Mouse (Mus musculus) ES-E14 (cell line): ENCODE measurements around the gene Ccdc157. TPM values are rescaled to one million over a fixed set of nuclear protein-coding genes. Genes with fewer than 3 reads are reported as not detected.

ENCODE experiments used
- DNase-seq: peaks from one replicate; pipeline ENCODE4 v3.0.0-alpha.2; 2013; ENCODE audit warnings: low read depth, low spot score
- H3K27ac ChIP-seq: 2 replicates; pipeline ENCODE4 v1.5.1; 2012; ENCODE audit warnings: low read depth, mild to moderate bottlenecking, low read length, moderate library complexity, mixed read lengths; ENCODE audit not compliant: poor library complexity, insufficient read depth, severe bottlenecking
- H3K36me3 ChIP-seq: 2 replicates; pipeline ENCODE4 v1.6.1; 2012; ENCODE audit warnings: mild to moderate bottlenecking, low read length, moderate library complexity, mixed read lengths; ENCODE audit not compliant: control insufficient read depth, poor library complexity, insufficient read depth, severe bottlenecking
- H3K4me1 ChIP-seq, 2 experiments: fragments of 150-350 bp in 1 of 2; sonication (generic) in 1 of 2; 2 replicates each; pipeline ENCODE4 v1.6.1; 2012; ENCODE audit warnings: low read length in 2 of 2, mild to moderate bottlenecking in 1 of 2, mixed read lengths in 1 of 2; ENCODE audit not compliant: control insufficient read depth in 2 of 2, insufficient read depth in 2 of 2, poor library complexity in 1 of 2
- H3K4me3 ChIP-seq, 2 experiments: fragments of 150-350 bp in 1 of 2; sonication (generic) in 1 of 2; 2 replicates each; pipeline ENCODE4 v1.5.1; 2012; ENCODE audit warnings: low read length in 2 of 2, low read depth in 1 of 2, mild to moderate bottlenecking in 1 of 2, mixed read lengths in 1 of 2; ENCODE audit not compliant: insufficient read depth in 1 of 2, poor library complexity in 1 of 2, severe bottlenecking in 1 of 2
- H3K9ac ChIP-seq: 2 replicates; pipeline ENCODE4 v1.6.1; 2012; ENCODE audit warnings: low read depth, mild to moderate bottlenecking, low read length, mixed read lengths; ENCODE audit not compliant: poor library complexity, insufficient read depth, severe bottlenecking
- H3K9me3 ChIP-seq: fragments of 150-350 bp; sonication (generic); 2 replicates; pipeline ENCODE4 v1.6.1; 2012; ENCODE audit warnings: low read depth, mild to moderate bottlenecking, low read length; ENCODE audit not compliant: control insufficient read depth, insufficient read depth
- CHD2 ChIP-seq: IDR thresholded peaks from 2 replicates; pipeline ENCODE4 v1.6.1; 2014; ENCODE audit warnings: mild to moderate bottlenecking, low read depth, low read length, inconsistent platforms
- HCFC1 ChIP-seq: IDR thresholded peaks from 2 replicates; pipeline ENCODE4 v1.6.1; 2012; ENCODE audit warnings: low read length, inconsistent platforms, borderline replicate concordance; ENCODE audit not compliant: insufficient read depth
- MAFK ChIP-seq: IDR thresholded peaks from 2 replicates; pipeline ENCODE4 v1.6.1; 2014; ENCODE audit warnings: mild to moderate bottlenecking, low read depth, low read length, inconsistent platforms; ENCODE audit not compliant: insufficient read depth
- ZC3H11A ChIP-seq: IDR thresholded peaks from 2 replicates; pipeline ENCODE4 v1.6.1; 2012; ENCODE audit warnings: low read depth, mild to moderate bottlenecking, inconsistent platforms, low read length, borderline replicate concordance
- ZNF384 ChIP-seq: IDR thresholded peaks from 2 replicates; pipeline ENCODE4 v1.6.1; 2012; ENCODE audit warnings: low read depth, low read length, inconsistent platforms
- in situ Hi-C, 2 experiments: fragments of 600-800 bp; cut with MboI; formaldehyde crosslinking; loops; one replicate each; pipeline ENCODE4 v1.15.1; 2025; ENCODE audit warnings: low sequenced_read_pairs in 2 of 2, inconsistent platforms in 1 of 2; ENCODE audit not compliant: unreplicated experiment in 2 of 2
- total RNA-seq: library from RNA; depleted of rRNA; stranded (reverse); fragments of 300-350 nt; gene quantifications from 2 replicates; pipeline ENCODE4 v1.2.3, GENCODE M21; 2012; rRNA removed

Ccdc157 gene
- total RNA-seq, 1 experiment: 4.3 TPM

DNA sequence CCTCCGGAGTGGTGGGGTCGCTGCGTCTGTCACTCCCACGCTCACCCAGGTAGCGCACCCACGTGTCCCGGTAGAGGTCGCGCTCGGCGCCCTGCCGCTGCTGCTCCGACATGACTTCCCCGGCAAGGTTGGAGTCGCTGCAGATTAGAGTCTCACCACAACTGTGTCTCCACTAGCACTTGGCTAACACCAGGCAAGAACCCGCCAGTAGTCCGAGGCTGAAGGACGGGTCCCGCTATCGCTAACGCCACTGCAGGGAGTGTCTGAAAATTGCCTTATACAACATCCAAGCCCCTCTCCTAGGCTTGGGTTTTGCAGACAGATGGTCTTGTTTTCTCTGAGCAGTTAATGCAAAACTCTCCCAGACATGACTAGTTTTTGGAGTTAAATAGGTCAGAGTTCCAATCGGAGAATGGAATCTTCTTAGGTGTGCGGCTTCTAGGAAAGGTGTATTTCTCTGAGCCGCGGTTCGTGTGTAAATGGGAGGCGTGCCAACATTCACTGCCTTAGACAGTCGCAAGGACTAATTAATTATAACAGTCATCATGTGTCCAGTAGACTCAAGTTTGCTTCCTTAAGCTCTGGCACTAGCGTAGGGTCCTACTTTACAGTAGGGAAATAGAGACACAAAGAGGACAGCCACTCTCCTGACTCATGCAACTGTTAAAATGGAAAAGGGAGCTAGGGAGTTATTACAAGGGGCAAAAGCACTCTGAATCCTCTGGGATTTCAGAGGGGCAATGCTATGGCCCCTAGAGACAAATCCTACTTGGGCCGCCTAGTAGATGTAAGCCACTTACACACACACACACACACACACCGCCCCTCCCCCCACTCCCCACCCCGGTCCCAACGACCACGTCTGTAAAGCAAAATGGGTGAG, 64.7 kb downstream of the Ccdc157 start, which contains the start of gene Mtfp1:
TSS of gene Mtfp1 (minus strand) at position 275 of the 883 bp plus-strand sequence.
- TF ChIP-seq ZNF384 (no peak), CHD2 (no peak), HCFC1 (no peak)
- DNase-seq: peak; percentile 20
- peak within 1 kb of the TSS; percentile 83 for H3K9ac ChIP-seq
- H3K9me3 ChIP-seq: no peaks in the 10 kb centered on the region
- in situ Hi-C loops: no loop called here
- peaks cover 4 to 5% of the 10 kb centered on the region in 2 experiments; a peak in 2 of 4 replicates for H3K4me1 ChIP-seq
- H3K36me3 ChIP-seq: peaks cover 14% of the 10 kb centered on the region; the same call in 1 of the 2 replicates
- H3K27ac ChIP-seq: peak within 1 kb of the TSS; percentile 74; the same call in 1 of the 2 replicates
- peak within 1 kb of the TSS; percentile 78 to 92 for H3K4me3 ChIP-seq

DNA sequence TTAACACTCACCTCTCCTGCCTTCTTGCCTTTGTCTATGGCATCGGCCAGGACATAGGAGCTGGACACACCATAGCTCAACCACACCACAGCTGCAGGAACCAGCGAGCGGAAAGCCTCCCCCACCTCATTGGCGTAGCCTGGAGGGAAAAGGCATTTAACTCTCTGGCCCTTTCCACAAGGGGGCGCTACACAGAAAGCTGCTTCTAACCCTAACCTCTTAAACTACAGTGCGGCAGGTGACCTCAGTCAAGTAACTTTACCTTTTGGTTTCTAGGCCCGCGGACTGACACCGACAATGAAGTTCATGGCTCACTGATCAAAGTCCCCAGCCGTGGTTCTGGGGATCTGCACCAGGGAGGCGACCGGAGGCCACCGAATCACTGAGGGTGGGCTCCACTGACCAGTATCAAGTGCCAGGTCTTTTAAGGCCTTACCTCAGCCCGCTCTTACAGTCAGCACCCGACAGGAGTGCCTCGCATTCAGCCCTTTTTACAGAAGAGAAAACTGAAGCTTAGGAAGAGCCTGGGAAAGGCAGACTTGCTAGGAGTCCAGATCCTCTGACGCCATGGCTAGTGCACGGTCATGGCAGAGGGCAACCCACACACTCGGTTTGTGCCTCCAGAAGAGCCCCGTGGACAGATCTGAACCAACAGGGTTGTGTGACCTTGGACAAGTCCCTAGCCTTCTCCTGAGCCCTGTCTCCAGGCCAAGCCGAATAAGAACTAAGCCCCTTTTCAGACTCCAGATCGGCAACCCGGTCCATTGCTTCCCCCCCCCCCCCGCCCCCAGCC, 65.5 kb downstream of the Ccdc157 start:
- in situ Hi-C loops: no loop called here
- H3K4me1 ChIP-seq: peaks cover 4 to 5% of the 10 kb centered on the region in 2 experiments; a peak in 2 of 4 replicates
- H3K9me3 ChIP-seq: no peaks in the 10 kb centered on the region
- H3K36me3 ChIP-seq: peaks cover 14% of the 10 kb centered on the region; the same call in 1 of the 2 replicates
- H3K4me3 ChIP-seq: peak overlapping the region; percentile 78 to 92
- peak overlapping the region; percentile 32; the same call in 1 of the 2 replicates for H3K27ac ChIP-seq
- peak; percentile 94 for DNase-seq
- peak overlapping the region; percentile 83 for H3K9ac ChIP-seq
- TF ChIP-seq ZC3H11A (no peak), CHD2 (no peak), HCFC1 (no peak), MAFK (no peak), ZNF384 (no peak)

- TF ChIP-seq ZNF384 (no peak), CHD2 (no peak), MAFK (no peak), HCFC1 (no peak), ZC3H11A (no peak)
- peak overlapping the region; percentile 50; the same call in 1 of the 2 replicates for H3K9ac ChIP-seq
- in situ Hi-C loops: no loop called here
- peaks cover 14% of the 10 kb centered on the region; the same call in 1 of the 2 replicates for H3K36me3 ChIP-seq
- H3K9me3 ChIP-seq: no peaks in the 10 kb centered on the region
- peaks cover 4 to 5% of the 10 kb centered on the region in 2 experiments; a peak in 2 of 4 replicates for H3K4me1 ChIP-seq
- H3K27ac ChIP-seq: no peak overlapping the region
- no peak for DNase-seq
- peak overlapping the region in 1 of 2 experiments; percentile 46; a peak in 2 of 4 replicates for H3K4me3 ChIP-seq
Measured at GRCm38 (mm10) chr11:4093459-4094377, 66.4 kb downstream of the Ccdc157 start.

Other genes starting within 250 kb of the Ccdc157 start
- gene Slc35e4, start 245.6 kb downstream of the Ccdc157 start, total RNA-seq: 13.9 and 18.2 TPM in 2 replicates
- gene Tcn2, start 228.1 kb downstream of the Ccdc157 start, total RNA-seq: 32.4 and 44.3 TPM in 2 replicates
- 128 and 143 TPM in 2 replicates for gene Pes1, start 196.3 kb downstream of the Ccdc157 start, total RNA-seq
- 0.76 and 1.3 TPM in 2 replicates for gene 4930556J24Rik, start 183.5 kb downstream of the Ccdc157 start, total RNA-seq
- 4.0 and 4.9 TPM in 2 replicates for gene Gal3st1, start 176.7 kb downstream of the Ccdc157 start, total RNA-seq
- gene Sec14l4, start 128.8 kb downstream of the Ccdc157 start, total RNA-seq: 0.94 and 2.3 TPM in 2 replicates
- 0.22 and 0.26 TPM in 2 replicates for gene Sec14l3, start 95.5 kb downstream of the Ccdc157 start, total RNA-seq
- gene Mtfp1, start 64.8 kb downstream of the Ccdc157 start, total RNA-seq: 12.7 and 20.5 TPM in 2 replicates
- 7.9 and 9.0 TPM in 2 replicates for gene Sec14l2, start 36.9 kb downstream of the Ccdc157 start, total RNA-seq
- 19.5 and 28.8 TPM in 2 replicates for gene Rnf215, start 25.1 kb downstream of the Ccdc157 start, total RNA-seq
- gene Sf3a1, start 57 bp upstream of the Ccdc157 start, total RNA-seq: 49.1 and 57.4 TPM in 2 replicates
- 40.9 and 45.7 TPM in 2 replicates for gene Tbc1d10a, start 26.5 kb upstream of the Ccdc157 start, total RNA-seq
- gene Castor1, start 57.9 kb upstream of the Ccdc157 start, total RNA-seq: 45.5 and 72.0 TPM in 2 replicates
- gene Osm, start 76.1 kb upstream of the Ccdc157 start, total RNA-seq: 0.98 and 1.8 TPM in 2 replicates
- gene Lif, start 97.3 kb upstream of the Ccdc157 start, total RNA-seq: 6.6 and 7.9 TPM in 2 replicates